In genomic region chr17:27980391-27980955, GRCm38 (mm10) we compare ENCODE assay signal across 21 mouse cellular contexts.
DNase-seq lines count a peak whose midpoint lies in the region; ATAC-seq lines count a peak whose summit lies in the region.
"Had no signal": no experiment of that assay in that cellular context is flagged by ENCODE, and none has a peak within 500 bp of the region (broad histone marks: within the 10 kb centered on the region; RNA-seq: fewer than 3 reads in every experiment).

No protein-coding gene starts in this region.

- no peak overlapping the region for H3K4me3 ChIP-seq in liver, embryonic 12.5 days
- H3K4me3 ChIP-seq: embryonic facial prominence, embryonic 10.5 days; forebrain, embryonic 13.5 days; heart, embryonic 13.5 days; hindbrain, embryonic 15.5 days had no signal

- DNase-seq in adrenal gland, adult 2 months = peak; percentile 42
- DNase-seq in adrenal gland, postnatal 25 days = no peak
- DNase-seq in liver = no peak
- DNase-seq in lung, postnatal 10 days = peak; percentile 52
- no peak for DNase-seq in lung, adult 18-20 months
- peak; percentile 47 for DNase-seq in lung, postnatal 36 days
- no peak for DNase-seq in kidney, adult 11 months
- DNase-seq: B cell, adult 2 months; cerebellum, adult 2 months; cerebellum, postnatal 10 days; forebrain, postnatal 0 days; gastrocnemius, postnatal 36 days; heart, adult 11 months; heart, postnatal 36 days had no signal

- WGBS in liver, embryonic 12.5 days (ENCODE audit: insufficient replicate concordance) = 87% methylated on average over 3 of the region's 3 CpGs

- H3K9me3 ChIP-seq in liver, embryonic 12.5 days (replicated peaks) = no peaks in the 10 kb centered on the region
- H3K9me3 ChIP-seq: embryonic facial prominence, embryonic 10.5 days; forebrain, embryonic 13.5 days; G1E; heart, embryonic 13.5 days; hindbrain, embryonic 15.5 days had no signal

- ATAC-seq in liver, embryonic 12.5 days = peak; percentile 49; the same call in 1 of the 2 replicates
- ATAC-seq: CD4-positive, CD25-positive, alpha-beta regulatory T cell, adult 4 months; forebrain, embryonic 13.5 days; forebrain, postnatal 0 days had no signal

- no peak overlapping the region for H3K4me2 ChIP-seq in liver, embryonic 12.5 days
- H3K4me2 ChIP-seq: forebrain, embryonic 13.5 days; heart, embryonic 13.5 days; hindbrain, embryonic 15.5 days had no signal

- H3K36me3 ChIP-seq in liver, embryonic 12.5 days = peaks cover 35% of the 10 kb centered on the region

- H3K9ac ChIP-seq in liver, embryonic 12.5 days = no peak overlapping the region
- H3K9ac ChIP-seq: forebrain, embryonic 13.5 days; forebrain, postnatal 0 days; heart, embryonic 13.5 days; hindbrain, embryonic 15.5 days had no signal

- H3K4me1 ChIP-seq in liver, embryonic 12.5 days = no peaks in the 10 kb centered on the region
- H3K4me1 ChIP-seq: forebrain, embryonic 13.5 days; hindbrain, embryonic 15.5 days had no signal

- no peaks in the 10 kb centered on the region for H3K27me3 ChIP-seq in liver, embryonic 12.5 days (replicated peaks)
- H3K27me3 ChIP-seq: forebrain, embryonic 13.5 days; heart, embryonic 13.5 days; hindbrain, embryonic 15.5 days had no signal

- no peak overlapping the region for H3K27ac ChIP-seq in liver, embryonic 12.5 days
- H3K27ac ChIP-seq: embryonic facial prominence, embryonic 10.5 days; forebrain, embryonic 13.5 days; heart, embryonic 13.5 days; hindbrain, embryonic 15.5 days had no signal

Comparison
In these comparisons a context has a peak if more than half of its experiments do, and no peak if none do; other contexts are left out.
1. DNase-seq: peak in adrenal gland, adult 2 months (single experiment), lung, postnatal 10 days (single experiment) and lung, postnatal 36 days (single experiment); none in adrenal gland, postnatal 25 days (single experiment), liver (single experiment), lung, adult 18-20 months (0 of 2) and kidney, adult 11 months (single experiment).